Mouse (Mus musculus): ENCODE data around the gene Mxi1.

DNA sequence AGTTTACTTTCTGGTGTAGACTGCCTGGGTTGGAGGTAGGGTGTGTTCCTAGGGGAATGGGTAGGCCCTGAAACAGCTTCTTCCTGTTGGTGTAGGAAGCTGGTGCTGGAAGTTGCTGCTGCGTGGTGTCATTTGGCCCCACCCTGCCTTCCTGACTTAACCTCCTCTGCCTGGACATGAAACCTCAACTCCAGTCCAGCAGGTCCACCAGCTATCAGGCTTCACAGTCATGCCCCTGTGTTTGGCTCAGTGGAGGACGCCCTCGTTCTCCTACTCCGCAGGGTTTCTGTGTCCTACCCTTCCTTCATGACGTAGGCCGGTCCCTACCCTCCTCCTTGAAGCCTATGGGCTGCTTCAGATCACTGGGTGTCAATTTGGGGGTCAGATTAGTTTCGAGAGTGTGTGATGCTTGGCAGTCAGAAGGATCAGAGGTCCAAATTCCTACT lies 4.9 kb downstream of the Mxi1 start:
- TF ChIP-seq CTCF (IDR thresholded peaks at IDR 0.05; ENCODE audit: low read depth): no peak
- no peak for TF ChIP-seq EP300 (IDR thresholded peaks at IDR 0.05; ENCODE audit: low read depth)

All from liver, embryonic 14.5 days (tissue).